Mouse (Mus musculus): ENCODE measurements around the gene Rcan1.

Gene Rcan1

DNA sequence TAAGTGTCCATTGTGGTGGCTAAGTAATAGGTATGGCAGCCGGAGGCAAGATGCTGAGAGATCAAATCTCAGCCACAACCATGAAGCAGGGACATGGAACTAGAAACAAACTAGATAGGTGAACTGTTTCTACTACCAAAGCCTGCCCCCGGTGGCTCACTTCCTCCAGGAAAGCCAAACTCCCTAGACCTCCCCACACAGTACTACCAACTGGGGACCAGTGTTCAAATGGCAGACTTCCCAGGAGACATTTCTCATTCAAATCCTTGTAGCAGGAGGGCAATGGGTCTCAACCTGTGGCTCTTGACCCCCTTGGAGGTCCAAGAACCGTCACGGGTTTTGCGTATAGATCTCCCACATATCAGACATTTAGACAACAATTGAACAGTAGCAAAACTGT lies 3.6 kb downstream of the Rcan1 start:
- no peak for DNase-seq

GRCm38 (mm10) chr16:92465642-92466526 lies 4.8 kb downstream of the Rcan1 start:
- DNase-seq, result peak; percentile 86

DNA sequence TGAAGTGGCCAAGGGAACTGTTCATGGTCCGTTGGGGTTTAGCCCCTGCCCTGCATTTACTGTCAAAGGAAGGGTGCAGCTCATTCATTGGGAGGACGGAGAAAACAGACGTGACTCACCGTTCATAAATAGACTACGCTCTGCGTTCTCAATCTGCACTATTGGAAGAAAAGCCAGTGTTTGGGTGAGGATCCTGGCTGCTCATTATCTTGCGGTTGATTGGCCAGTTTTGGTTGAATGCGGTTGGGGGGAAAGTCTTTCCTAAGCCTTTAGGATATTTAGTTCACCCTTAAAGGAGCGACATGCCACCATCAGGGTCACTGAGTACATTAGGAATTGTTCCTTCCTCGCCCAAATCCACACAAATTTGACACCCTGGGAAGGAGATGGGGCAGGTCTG lies 5.4 kb downstream of the Rcan1 start:
- DNase-seq, result no peak

GRCm38 (mm10) chr16:92464390-92464972 lies 6.2 kb downstream of the Rcan1 start:
- DNase-seq, result no peak

DNA sequence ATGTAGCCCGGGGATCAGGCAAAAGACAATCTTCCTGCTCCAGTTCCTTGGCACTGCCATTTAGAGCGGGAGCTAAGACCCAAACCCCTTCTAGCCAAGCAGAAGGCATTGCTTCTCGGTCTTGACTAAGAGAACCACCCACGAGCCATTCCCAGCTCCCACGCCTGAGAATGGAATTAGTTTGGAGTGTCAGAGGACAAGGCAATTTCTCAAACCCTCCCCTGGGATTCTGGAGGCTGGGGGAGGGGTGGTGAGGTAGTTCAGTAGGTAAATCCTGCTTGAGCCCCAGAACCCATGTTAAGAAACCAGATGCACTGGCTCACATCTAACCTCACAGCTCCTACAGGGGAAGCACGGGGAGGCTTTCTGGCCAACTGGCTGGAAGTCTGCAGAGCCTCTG lies 9.3 kb downstream of the Rcan1 start:
- no peak for DNase-seq

DNA sequence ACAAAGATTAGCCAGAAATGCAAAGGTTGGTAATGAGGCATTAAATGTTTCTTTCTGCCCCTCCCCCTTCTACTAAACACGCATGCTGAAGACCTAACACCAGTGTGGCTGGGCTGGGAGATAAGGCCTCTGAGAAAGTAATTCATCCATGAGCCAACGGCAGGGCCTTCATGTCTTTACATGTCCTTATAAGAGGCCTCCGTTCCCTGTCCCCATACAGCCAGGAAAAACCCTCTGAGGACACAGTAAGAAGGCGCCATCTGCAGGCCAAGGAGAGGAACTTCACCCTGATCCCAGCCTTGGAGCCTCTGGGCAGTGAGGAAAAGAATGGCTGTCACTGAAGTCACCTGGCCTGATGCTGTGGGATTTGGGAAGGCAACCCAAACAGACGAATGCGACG lies 13.1 kb downstream of the Rcan1 start:
- DNase-seq, result peak; percentile 69

- no peak for DNase-seq
Measured at GRCm38 (mm10) chr16:92455969-92456368, 14.7 kb downstream of the Rcan1 start.

GRCm38 (mm10) chr16:92455488-92455887 lies 15.2 kb downstream of the Rcan1 start:
- no peak for DNase-seq

DNA sequence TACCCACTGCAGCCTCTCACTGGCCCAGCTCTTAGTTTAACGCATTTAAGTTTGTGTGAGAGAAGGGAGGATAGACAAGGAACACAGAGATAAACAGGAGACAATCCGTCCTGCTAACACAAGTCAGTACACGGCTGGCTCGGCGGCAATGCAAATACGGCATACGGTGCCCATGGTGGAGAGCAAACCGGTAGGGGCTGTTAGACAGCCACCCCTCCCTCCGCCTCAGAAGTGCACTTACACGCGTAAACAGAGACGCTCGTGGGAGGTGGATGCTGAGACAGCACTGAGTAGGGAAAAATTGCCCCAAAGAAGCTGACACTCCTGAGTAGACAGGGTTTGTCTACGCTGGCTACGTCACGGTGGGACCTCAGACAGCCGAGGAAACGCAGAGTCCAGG lies 16.2 kb downstream of the Rcan1 start:
- DNase-seq, result no peak

- no peak for DNase-seq
Measured at GRCm38 (mm10) chr16:92454002-92454401, 16.7 kb downstream of the Rcan1 start.

- DNase-seq, result no peak
Measured at GRCm38 (mm10) chr16:92452609-92453008, 18.1 kb downstream of the Rcan1 start.

DNA sequence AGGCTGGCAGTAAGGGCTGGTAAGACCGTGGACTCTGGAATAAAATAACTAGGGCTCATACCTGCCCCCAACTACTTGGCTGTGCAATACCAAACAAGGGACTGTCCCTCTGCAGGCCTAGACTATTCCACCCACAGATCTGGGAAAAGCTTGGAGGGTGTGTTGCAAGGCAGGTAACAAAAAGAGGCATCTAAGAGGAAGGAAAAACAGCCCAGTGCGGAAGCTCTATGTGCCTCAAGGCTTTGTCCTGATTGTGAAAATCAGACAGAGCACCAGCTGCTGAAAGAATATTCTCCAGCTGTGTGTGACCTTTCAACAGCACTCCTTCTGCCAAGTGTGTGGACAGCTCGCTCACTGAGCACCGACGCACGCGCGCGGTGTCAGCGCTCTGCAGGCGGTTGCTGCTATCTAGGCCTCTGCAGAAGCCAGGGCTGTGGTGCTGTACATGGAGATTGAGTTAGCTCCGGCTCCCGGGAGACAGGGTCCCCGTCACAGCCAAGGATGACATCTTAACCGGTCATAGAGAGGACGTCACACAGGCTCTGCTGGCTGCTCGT lies 19.1 kb downstream of the Rcan1 start:
- no peak for DNase-seq

DNA sequence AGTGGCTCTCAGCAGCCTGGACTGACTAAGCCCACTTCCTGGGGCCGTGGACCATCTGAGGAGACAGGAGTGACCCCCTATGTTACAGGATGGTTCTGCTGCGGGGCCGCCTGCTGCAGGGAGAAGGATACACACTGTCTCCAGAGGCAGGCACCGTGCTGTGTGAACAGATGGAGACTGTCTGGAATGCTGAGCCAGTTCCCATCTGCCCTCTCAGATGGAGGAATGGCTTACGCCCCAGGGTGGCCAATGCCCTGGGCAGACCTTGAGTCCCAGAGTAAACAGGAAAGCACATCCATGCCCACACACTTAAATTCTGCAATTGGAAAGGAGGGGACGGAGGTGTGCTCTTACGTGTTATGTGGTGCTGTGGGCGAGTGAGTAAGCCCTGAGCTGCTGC lies 20.3 kb downstream of the Rcan1 start:
- DNase-seq, result no peak

GRCm38 (mm10) chr16:92449080-92449479 lies 21.6 kb downstream of the Rcan1 start:
- no peak for DNase-seq

DNA sequence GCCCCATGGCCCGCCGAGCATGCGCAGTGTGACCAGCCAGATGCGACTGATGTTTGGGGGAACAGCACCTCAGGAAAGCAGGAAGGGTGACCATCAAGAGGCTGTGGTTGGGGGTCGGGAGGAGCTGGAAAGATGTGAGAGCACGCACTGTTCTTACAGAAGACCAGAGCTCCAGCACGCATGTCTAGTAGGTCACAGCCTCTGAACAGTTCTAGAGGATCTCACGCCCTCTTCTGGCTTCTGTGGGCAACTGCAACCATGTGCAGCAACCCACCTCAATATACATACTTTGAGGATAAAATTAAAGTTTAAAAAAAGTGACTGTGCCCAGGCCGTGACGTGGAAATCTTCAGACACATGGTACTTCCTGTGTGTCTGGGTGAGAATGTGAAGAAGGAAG lies 25.3 kb downstream of the Rcan1 start:
- DNase-seq, result no peak

DNA sequence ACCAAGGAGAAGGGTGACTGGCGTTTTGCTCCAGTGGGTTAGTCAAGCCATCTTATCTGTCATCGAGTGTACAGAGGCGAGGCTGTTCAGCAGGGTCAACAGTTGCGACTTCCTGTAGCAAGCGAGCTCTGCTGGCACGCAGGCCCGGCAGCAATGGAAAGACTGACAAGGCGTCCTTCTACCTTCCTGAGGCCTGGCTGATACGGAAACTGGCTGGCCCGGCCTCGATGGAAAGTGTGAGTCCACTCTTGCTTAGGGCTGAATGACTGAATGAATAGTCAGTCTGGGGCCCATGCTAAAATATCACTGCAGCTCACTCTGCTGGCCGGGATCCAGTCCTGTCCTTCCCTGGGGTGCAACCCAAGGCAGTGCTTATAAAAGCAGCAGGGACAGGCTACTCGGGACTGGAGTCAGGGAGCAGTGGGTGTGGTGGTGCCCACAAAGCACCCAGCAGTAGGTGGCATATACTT lies 27.0 kb downstream of the Rcan1 start:
- no peak for DNase-seq

DNA sequence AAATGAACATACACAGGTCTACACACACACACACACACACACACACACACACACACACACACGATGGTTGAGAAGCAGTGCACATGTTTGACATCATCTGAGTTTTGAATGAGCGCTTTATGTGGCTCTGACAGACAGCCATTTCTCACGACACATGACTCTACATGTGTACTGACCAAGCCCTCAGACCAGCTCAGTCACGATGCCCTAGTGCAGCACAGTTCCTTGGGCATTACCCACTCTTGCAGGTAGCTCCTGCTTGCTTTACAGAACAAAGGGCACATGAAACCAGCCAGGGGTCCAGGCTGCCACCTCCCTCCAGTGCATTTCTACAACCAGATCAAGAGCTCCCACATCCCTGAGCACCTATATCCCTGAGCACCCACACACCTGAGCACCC lies 27.7 kb downstream of the Rcan1 start:
- DNase-seq, result no peak

DNA sequence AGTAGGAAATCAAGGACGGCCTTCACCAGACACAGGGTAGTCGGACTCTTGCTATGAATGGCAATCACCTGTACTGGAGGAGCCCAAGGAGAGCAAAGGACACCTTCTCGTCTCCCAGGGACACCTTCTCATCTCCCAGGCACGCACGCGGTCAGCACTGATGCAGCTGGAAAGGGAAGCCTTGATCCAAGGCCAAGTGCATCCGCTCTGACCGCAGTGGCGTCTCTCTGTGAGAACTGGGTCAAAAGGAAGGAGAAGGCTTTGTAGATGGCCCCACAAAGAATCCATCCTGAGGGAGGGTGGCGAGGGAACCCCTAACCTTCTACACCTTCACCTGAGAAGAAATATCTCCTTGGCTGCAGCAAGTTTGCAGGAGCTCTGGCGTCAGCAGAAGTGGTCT lies 28.5 kb downstream of the Rcan1 start:
- no peak for DNase-seq

DNA sequence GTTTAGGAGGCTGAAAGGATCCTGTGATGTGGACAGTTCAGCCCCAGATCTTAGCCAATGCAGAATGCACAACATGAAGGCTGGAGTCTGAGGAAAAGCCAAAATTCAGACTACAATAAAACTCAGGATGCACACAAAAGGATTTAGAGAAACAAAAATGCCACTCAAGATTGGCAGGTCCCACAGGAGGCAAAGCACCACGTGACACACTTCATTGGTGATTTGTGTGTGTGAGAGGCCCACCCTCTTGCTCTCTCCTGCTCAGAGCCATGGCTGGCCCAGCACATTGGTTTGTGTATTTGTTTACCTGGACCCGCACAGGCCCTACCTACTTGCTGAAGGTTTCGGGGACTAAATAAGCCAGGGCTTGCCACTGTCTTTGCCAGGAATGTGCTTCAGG lies 29.5 kb downstream of the Rcan1 start:
- DNase-seq, result no peak

DNA sequence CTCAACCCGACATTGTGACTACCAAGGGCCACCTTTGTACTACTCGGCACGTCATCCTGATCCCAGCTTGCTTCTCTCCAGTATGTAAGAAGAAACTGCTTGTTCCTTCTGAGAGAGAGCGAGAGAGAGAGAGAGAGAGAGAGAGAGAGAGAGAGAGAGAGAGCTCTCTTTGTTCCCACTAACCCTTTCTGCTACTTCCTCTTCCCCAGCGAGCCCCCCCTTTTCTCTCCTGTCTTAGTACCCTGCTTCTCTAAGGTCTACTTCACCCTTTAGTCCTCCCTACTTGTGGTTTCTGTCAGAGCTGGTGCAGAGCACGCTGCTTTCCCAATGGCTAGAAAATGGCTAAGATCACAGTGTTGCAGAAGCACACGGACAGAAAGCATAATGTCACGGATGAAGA lies 30.4 kb downstream of the Rcan1 start:
- no peak for DNase-seq

- DNase-seq, result no peak
Measured at GRCm38 (mm10) chr16:92439775-92440174, 30.9 kb downstream of the Rcan1 start.

- DNase-seq, result no peak
Measured at GRCm38 (mm10) chr16:92435431-92435985, 35.2 kb downstream of the Rcan1 start.

GRCm38 (mm10) chr16:92433176-92433575 lies 37.5 kb downstream of the Rcan1 start:
- no peak for DNase-seq

GRCm38 (mm10) chr16:92430731-92431130 lies 39.9 kb downstream of the Rcan1 start:
- DNase-seq, result no peak

Data from right cerebral cortex, postnatal 4 days (tissue).